16 mouse cellular contexts compared by ENCODE assay signal in the genomic region with DNA sequence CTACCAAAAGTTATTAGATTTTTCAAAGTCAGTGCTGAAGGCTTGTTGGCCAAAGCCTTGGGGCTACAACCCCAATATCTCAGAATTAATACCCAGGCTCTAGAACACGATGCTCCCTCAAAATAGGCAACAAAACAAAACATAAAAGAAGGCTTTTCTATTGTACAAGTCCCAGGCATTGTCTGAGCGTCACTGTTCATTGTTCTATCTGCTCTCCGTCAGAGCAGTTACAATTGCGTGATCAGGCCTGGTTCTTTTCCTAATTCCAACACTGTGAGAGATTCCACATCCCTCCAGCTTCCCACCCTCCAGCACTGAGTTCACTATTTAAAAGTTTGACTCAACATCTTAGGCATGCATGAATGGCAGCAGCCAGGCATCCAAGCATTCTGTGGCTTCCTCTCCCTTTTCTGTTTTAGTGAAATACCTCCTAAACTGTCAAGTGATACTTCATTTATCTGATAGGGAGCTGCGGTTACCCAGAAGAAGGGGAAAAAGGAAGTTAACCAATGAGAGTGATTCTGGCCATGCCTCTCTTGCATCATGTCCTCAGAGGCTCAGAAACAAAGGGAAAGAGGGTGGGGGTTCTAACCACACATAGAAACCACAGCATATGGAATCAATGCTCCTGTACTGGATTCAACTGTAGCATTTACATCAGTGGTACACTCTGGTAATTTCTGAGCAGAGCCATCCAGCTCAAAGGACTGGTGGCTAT.
DNase-seq lines count a peak whose midpoint lies in the region; ATAC-seq and TF ChIP-seq lines count a peak whose summit lies in the region.
"Had no signal": no experiment of that assay in that cellular context is flagged by ENCODE, and none has a peak within 500 bp of the region (broad histone marks: within the 10 kb centered on the region; RNA-seq: fewer than 3 reads in every experiment).

No protein-coding gene starts in this region.

- TF ChIP-seq CTCF in layer of hippocampus, adult 2 months (conservative IDR thresholded peaks at IDR 0.05) = no peak

- H3K4me3 ChIP-seq in layer of hippocampus, adult 2 months = no peak overlapping the region
- H3K4me3 ChIP-seq: heart, embryonic 15.5 days; neural tube, embryonic 15.5 days had no signal

- peak in 1 of 2 experiments; percentile 8 for DNase-seq in layer of hippocampus, adult 2 months (ENCODE audit: low spot score in 2 of 2)
- DNase-seq in layer of hippocampus, postnatal 25 days (ENCODE audit: extremely low spot score in 1 of 2, low spot score in 1 of 2) = no peak
- DNase-seq in 416B (ENCODE audit: low read depth) (peak; percentile 90), NIH3T3 (ENCODE audit: low read depth) (peak; percentile 85)
- no peak for DNase-seq in adrenal gland, postnatal 25 days
- no peak for DNase-seq in adrenal gland, postnatal 36 days
- DNase-seq: cerebellum, adult 8-10 months; gastrocnemius, postnatal 25 days; lung, postnatal 4 days; thymus, postnatal 25 days had no signal

- peak overlapping the region; percentile 58; the same call in 1 of the 2 replicates for H3K27ac ChIP-seq in layer of hippocampus, adult 2 months
- H3K27ac ChIP-seq: heart, embryonic 15.5 days; neural tube, embryonic 15.5 days had no signal

- ATAC-seq in hematopoietic stem cell, adult 5-6 weeks (replicated peaks in 1 of 2; ENCODE audit: insufficient read depth in 1 of 2, low FRiP score in 2 of 2, low TSS enrichment in 1 of 2, low read depth in 1 of 2, poor library complexity in 2 of 2, severe bottlenecking in 2 of 2) = peak; percentile 84 to 96
- ATAC-seq: forebrain, embryonic 16.5 days; inflammation-experienced regulatory T-cells, adult 6 months; midbrain, embryonic 16.5 days had no signal

Comparison
In these comparisons a context has a peak if more than half of its experiments do, and no peak if none do; other contexts are left out.
1. DNase-seq: peak in 416B (single experiment) and NIH3T3 (single experiment); none in layer of hippocampus, postnatal 25 days (0 of 2), adrenal gland, postnatal 25 days (single experiment) and adrenal gland, postnatal 36 days (0 of 2).